Mouse (Mus musculus) small intestine, adult 2 months (tissue): ENCODE measurements at regions not wholly inside any gene's neighbourhood (a gene's known extent, or its start where the extent isn't known, plus 50 kb on each side); places are given as distances from the start of the nearest gene placed in this dataset.

ENCODE experiments used
- H3K27ac ChIP-seq: fragments of 200-500 bp; 2 replicates; pipeline ENCODE4 v1.5.1; 2012; ENCODE audit warnings: low read depth, low read length, control low read depth, inconsistent platforms; ENCODE audit not compliant: insufficient read depth
- H3K27me3 ChIP-seq: fragments of 200-500 bp; 2 replicates; pipeline ENCODE4 v1.6.1; 2012; ENCODE audit warnings: mild to moderate bottlenecking, moderate library complexity, low read length, inconsistent platforms; ENCODE audit not compliant: control insufficient read depth, insufficient read depth
- H3K36me3 ChIP-seq: fragments of 200-500 bp; 2 replicates; pipeline ENCODE4 v1.6.1; 2012; ENCODE audit warnings: mild to moderate bottlenecking, low read length, control low read depth, inconsistent platforms; ENCODE audit not compliant: control insufficient read depth, insufficient read depth
- H3K4me1 ChIP-seq: fragments of 200-500 bp; 2 replicates; pipeline ENCODE4 v1.6.1; 2012; ENCODE audit warnings: low read length, inconsistent platforms, mixed read lengths; ENCODE audit not compliant: control insufficient read depth, insufficient read depth, insufficient read length
- H3K4me3 ChIP-seq: fragments of 200-500 bp; 2 replicates; pipeline ENCODE4 v1.5.1; 2012; ENCODE audit warnings: low read depth, mild to moderate bottlenecking, control low read depth, inconsistent platforms, low read length, moderate library complexity
- CTCF ChIP-seq: fragments of 200-500 bp; IDR thresholded peaks from 2 replicates; pipeline ENCODE4 v1.5.1; 2012; ENCODE audit warnings: low read depth, mild to moderate bottlenecking, control low read depth, inconsistent platforms, low read length, moderate library complexity, mixed read lengths; ENCODE audit not compliant: insufficient replicate concordance, insufficient read length; ENCODE audit errors: extremely low read depth
- POLR2A ChIP-seq: fragments of 200-500 bp; IDR thresholded peaks from 2 replicates; pipeline ENCODE4 v1.6.1; 2012; ENCODE audit warnings: low read depth, mild to moderate bottlenecking, control low read depth, inconsistent platforms, low read length, moderate library complexity
- WGBS: fragments of 180-500 bp; shearing (Covaris S2); methylation state at CpG from one replicate; pipeline ENCODE4 v1.1.7; 2018; 5-methylcytosine and 5-hydroxymethylcytosine counted together

DNA sequence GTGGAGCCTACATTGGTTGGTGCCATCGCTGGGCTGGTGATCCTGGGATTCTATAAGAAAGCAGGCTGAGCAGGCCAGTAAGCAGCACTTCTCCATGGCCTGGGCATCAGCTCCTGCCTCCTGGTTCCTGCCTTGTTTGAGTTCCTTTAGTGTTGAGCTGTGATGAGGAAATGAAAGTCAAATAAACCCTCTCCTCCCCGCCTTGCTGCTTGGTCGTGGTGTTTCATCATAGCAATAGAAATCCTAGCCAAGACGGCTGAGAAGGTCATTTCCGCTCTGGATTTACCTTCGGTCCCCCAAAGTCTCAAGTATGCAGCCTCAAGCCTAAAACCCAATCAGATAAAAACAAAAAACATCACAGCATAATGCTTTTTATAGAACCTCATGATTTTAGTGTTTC is 240.6 kb upstream of the 1700056E22Rik start:
- TF ChIP-seq POLR2A (no peak), CTCF (no peak)
- 0 out of 2 replicates have a peak overlapping the region, but pooled peaks have one; percentile 39 for H3K27ac ChIP-seq
- no peaks in the 10 kb centered on the region for H3K27me3 ChIP-seq
- H3K4me3 ChIP-seq = no peak overlapping the region
- WGBS = 32% methylated on average over 6 of the region's 6 CpGs
- H3K36me3 ChIP-seq = no peaks in the 10 kb centered on the region
- peaks cover 15% of the 10 kb centered on the region; the same call in 1 of the 2 replicates for H3K4me1 ChIP-seq

DNA sequence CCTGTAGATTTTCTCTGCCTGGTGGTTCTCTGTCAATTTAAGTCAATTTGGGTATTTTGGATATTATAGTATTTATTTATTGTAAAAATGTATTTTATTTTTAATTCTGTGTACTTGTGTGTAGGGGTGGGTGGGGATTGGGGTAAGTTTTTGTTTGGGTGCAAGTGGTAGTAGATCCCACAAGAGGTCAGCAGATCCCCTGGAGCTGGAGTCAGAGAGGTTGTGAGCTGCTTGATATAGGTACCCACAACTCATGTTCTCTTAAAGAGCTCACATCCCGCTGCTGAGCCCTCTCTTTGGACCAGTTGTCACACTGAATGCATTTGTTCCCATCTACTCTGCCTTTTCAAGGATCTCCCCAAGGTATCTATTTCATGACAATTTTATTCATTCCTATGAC is 239.6 kb upstream of the 1700056E22Rik start:
- H3K27ac ChIP-seq = no peak overlapping the region
- TF ChIP-seq CTCF (no peak), POLR2A (no peak)
- WGBS = 80% methylated on average over 1 of the region's 1 CpGs
- H3K4me3 ChIP-seq = no peak overlapping the region
- H3K36me3 ChIP-seq = no peaks in the 10 kb centered on the region
- H3K27me3 ChIP-seq = no peaks in the 10 kb centered on the region
- H3K4me1 ChIP-seq = peaks cover 15% of the 10 kb centered on the region; the same call in 1 of the 2 replicates

DNA sequence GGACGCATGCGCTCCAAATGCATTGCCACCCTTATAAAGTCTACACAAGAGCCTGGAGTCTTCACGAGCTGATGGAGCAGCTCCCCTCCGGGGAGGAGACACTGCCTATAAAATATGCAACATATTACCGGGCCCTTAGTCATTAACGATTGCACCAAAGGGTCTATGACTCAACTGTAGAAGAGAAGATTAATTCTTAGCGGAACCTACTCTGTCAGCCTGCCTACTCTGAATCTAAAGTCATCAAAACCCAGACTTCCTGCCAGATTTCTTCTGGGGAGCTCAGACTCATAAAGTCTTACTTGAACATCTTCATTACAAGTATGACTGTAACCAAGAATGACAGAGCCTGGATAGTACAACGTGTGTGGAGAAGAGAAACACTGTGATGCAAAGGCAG is 237.2 kb upstream of the 1700056E22Rik start:
- peaks cover 8% of the 10 kb centered on the region; the same call in 1 of the 2 replicates for H3K4me1 ChIP-seq
- no peak overlapping the region for H3K27ac ChIP-seq
- H3K27me3 ChIP-seq = no peaks in the 10 kb centered on the region
- H3K4me3 ChIP-seq = no peak overlapping the region
- H3K36me3 ChIP-seq = no peaks in the 10 kb centered on the region
- WGBS = 80% methylated on average over 8 of the region's 8 CpGs
- TF ChIP-seq CTCF = no peak

DNA sequence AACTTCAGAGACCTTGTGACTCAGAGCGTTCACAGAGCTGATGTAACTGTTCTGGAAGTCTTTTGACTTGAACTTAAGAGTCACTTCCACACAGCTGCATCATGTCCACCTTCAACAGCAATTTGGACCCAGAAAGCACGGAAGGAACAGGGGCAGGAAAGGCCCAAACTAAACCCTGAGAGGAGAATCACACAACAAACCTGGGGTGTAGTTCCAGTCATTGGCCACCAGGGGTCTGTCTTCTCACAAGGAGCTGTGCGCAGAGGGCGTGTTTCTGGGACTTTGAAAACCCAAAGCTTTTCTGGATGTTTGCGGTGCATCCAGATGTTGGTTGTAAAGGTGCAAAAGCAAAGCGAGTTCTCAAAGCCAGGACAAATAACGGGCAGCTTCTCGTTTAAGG is 231.9 kb upstream of the 1700056E22Rik start:
- WGBS = 10% methylated on average over 8 of the region's 8 CpGs
- H3K27ac ChIP-seq = no peak overlapping the region
- TF ChIP-seq CTCF (peak; percentile 95; the same call in 1 of the 2 replicates), POLR2A (no peak)
- no peaks in the 10 kb centered on the region for H3K4me1 ChIP-seq
- no peak overlapping the region for H3K4me3 ChIP-seq
- H3K36me3 ChIP-seq = no peaks in the 10 kb centered on the region
- no peaks in the 10 kb centered on the region for H3K27me3 ChIP-seq

DNA sequence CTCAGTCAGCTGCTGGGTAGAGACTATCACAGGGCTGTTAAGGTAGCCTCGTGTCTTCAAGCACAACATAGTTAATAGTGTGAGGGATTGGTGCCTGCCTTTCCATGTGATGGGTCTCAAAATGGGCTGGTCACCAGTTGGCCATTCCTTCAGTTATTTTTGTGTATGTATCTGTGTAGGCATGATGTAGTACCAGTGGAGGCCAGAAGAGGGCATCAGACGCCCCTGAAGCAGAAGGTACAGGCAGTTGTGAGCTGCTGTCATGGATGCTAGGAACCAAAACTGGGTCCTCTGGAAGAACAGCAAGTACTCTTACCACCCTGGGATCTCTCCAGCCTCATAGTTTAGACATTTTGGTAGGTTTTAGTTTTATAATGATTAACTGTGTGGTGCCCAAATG is 228.9 kb upstream of the 1700056E22Rik start:
- no peaks in the 10 kb centered on the region for H3K27me3 ChIP-seq
- H3K36me3 ChIP-seq = no peaks in the 10 kb centered on the region
- no peak for TF ChIP-seq POLR2A
- peak; percentile 61; the same call in 1 of the 2 replicates for TF ChIP-seq CTCF
- no peak overlapping the region for H3K27ac ChIP-seq
- no peak overlapping the region for H3K4me3 ChIP-seq
- 41% methylated on average over 2 of the region's 2 CpGs for WGBS
- H3K4me1 ChIP-seq = no peaks in the 10 kb centered on the region

DNA sequence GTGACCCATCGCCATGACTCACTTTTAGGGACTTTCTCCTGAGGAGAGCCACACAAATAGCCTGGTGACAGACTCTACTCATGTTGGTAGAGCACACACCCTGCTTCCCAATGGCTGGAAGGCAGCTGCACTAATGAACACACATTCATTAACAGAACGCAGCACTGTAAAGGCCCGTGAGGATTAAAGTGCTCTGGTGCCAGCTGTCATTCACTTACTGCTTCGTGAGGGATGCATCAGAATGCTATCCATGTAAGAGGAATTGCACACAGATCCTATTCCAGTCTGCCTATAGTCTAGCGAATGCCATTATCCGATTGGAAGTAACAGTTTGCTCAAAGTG is 227.3 kb upstream of the 1700056E22Rik start:
- no peaks in the 10 kb centered on the region for H3K4me1 ChIP-seq
- WGBS = 90% methylated on average over 6 of the region's 6 CpGs
- H3K27ac ChIP-seq = no peak overlapping the region
- TF ChIP-seq POLR2A (no peak), CTCF (no peak)
- no peaks in the 10 kb centered on the region for H3K36me3 ChIP-seq
- no peaks in the 10 kb centered on the region for H3K27me3 ChIP-seq
- H3K4me3 ChIP-seq = no peak overlapping the region

DNA sequence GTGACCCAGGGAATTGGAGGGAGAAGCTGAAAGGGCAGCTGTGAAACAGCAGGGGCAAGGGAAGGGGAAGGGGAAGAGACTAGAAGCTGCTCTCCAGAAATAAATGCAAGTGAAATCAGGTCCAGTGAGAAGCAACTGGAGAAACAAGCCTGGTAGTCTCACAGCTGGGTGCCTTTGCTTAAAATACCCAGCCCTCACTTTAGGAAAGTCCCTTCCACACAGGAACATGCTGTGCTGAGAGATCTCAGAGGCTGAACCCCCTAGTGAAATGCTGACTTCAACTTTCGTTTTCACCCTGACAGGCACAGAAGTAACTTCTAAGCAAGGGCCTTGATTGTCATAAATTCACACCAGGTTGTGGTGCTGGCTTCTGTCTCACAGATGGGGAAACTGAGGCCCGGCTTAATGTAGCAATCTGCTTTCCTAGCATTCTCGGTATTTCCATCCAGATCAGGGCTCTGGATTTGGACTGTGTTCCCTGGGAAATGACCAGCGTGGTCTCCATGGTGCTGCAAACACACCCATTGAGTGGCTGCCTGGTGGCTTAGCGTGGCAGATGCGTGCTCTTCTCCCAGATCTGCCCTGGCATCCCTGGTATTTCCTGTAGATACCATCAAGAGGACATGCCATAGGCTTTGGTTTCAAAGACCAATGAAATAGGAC is 226.8 kb upstream of the 1700056E22Rik start:
- no peak overlapping the region for H3K4me3 ChIP-seq
- no peaks in the 10 kb centered on the region for H3K36me3 ChIP-seq
- 75% methylated on average over 6 of the region's 6 CpGs for WGBS
- no peaks in the 10 kb centered on the region for H3K27me3 ChIP-seq
- no peaks in the 10 kb centered on the region for H3K4me1 ChIP-seq
- no peak overlapping the region for H3K27ac ChIP-seq
- TF ChIP-seq POLR2A (no peak), CTCF (no peak)

DNA sequence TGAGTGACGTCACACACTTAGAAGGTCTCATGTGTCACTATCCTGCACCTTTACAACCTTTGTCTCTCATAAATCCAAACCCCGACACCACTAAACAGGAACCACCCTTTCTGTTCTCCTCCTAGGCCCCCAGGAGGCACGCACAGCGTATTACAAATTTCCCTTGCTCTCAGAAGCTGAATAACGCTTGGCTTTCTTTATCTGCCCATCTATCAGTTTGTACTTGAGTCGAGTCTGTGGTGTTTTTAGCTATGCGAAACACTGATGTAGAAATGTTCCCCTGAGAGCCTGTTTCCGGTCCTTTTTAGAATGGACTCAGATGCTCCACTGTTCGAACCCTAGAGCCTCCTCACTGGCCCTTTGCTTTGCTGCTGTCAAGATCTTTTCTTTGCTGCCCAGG is 225.8 kb upstream of the 1700056E22Rik start:
- no peaks in the 10 kb centered on the region for H3K4me1 ChIP-seq
- WGBS = 75% methylated on average over 9 of the region's 9 CpGs
- H3K4me3 ChIP-seq = no peak overlapping the region
- TF ChIP-seq POLR2A (no peak), CTCF (no peak)
- no peaks in the 10 kb centered on the region for H3K27me3 ChIP-seq
- no peak overlapping the region for H3K27ac ChIP-seq
- H3K36me3 ChIP-seq = no peaks in the 10 kb centered on the region
